Mouse (Mus musculus): ENCODE measurements around the gene Tctn1.

Gene Tctn1

DNA sequence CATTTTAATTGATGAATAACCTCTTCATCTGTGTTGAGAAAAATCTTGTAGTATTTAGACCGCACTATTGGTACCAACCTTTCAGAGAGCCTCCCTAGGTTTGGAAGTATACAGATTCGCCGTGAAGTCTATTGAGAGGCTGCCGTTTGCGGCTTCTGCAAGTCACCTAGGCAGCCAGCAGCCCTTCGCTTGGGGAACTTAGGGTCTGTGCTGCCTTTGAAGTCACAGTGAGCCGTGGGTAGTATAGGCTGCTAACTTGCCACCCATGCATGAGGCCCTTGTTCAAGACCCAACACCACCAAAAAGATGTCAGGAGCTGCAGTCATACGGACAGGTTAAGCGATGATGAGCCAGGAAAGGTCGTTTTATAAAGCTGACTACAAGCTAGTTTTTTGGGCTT lies 21.9 kb upstream of the Tctn1 start:
- no peak for ATAC-seq (ENCODE audit: insufficient number of reproducible peaks, low FRiP score, low TSS enrichment)

DNA sequence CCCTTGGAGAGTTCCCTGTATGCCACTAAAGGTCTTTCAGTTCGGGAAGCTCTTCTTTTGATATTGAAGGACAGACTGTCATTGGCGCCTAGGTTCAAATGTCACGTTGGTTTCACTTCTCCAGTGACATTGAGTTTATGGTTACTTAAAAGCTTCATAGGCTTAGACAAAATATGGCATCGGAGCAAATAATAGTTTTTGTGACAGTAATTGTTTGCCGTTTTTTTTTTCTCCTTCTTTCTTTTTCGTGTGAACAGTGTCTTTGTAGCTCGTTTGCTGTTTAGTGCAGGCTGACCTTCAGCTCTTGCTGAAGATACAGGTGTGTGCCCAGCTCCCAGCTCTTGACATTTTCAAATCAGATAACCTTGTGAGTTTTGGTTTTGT lies 21.5 kb upstream of the Tctn1 start:
- no peak for ATAC-seq (ENCODE audit: insufficient number of reproducible peaks, low FRiP score, low TSS enrichment)

DNA sequence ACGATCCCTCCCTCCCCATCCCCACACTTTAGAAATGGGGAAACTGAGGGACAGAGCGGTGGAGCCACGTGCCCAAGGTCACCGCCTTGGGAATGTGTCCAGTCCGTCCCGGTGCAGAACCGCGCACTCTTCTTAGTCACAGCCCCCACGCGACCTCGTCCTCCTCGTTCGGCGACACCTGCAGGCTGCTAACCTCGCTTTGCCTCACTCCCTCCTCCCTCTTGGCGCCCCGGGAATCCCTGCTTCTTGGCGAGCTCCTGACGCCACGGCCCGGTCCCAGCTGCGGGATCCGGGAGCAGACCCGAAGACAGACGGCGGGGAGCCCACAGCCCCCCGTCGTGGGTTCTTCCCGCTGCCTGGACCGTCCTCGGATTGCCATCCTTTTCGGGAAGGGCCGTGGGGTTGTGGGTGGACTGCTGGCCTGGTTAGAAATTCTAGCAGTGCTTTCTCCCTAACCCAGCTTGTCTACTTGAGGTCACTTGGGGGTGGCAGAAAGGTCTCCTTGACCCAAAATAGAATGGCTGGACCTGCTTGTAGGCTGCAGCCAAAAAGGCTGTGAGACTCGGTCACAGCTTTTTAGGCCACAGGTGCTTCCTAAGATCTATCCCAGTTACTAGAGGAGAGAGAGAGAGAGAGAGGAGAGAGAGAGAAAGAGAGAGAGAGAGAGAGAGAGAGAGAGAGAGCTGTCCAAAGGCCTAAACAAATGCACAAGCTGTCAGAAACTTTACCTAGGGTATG lies 20.9 kb upstream of the Tctn1 start:
- peak; percentile 41; the same call in 1 of the 2 replicates for ATAC-seq (ENCODE audit: insufficient number of reproducible peaks, low FRiP score, low TSS enrichment)

DNA sequence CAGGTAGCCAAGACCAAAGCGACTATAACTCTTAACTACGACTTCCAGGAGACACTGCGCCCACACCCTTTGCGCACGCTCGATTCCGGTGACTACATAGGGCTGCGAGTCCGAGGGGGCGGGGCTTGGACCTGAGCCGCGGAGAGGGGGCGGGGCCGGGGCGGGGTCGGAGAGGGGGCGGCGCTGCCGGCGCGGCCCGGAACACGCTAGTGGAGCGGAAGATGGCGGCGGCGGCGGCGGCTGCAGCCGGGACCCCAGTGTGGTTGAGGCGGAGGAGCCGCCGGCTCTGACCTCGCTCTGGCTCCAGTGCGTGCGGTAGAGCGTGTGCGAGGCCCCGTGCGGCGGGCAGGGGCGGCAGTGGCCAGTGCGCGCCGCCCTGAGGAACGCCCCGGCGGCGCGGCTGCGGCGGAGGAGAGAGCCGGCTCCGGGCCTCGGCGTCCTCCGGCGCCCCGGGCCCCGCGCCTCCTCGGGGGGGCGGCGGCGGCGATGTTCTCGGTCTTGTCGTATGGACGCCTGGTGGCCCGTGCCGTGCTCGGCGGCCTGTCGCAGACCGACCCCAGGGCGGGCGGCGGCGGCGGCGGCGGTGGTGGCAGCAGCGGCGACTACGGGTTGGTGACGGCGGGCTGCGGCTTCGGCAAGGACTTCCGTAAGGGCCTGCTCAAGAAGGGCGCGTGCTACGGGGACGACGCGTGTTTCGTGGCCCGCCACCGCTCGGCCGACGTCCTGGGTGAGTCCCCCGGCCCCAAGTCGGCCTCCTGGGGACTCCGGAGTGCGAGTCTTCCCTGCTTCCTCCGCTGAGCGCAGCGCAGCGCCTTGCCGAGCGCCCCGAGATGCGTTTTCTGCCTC lies 20.1 kb upstream of the Tctn1 start, which contains the start of gene Pptc7:
Pptc7 (plus strand) TSS at position 183 of the 846 bp plus-strand sequence.
- peak; percentile 81; the same call in 1 of the 2 replicates for ATAC-seq (ENCODE audit: insufficient number of reproducible peaks, low FRiP score, low TSS enrichment)

DNA sequence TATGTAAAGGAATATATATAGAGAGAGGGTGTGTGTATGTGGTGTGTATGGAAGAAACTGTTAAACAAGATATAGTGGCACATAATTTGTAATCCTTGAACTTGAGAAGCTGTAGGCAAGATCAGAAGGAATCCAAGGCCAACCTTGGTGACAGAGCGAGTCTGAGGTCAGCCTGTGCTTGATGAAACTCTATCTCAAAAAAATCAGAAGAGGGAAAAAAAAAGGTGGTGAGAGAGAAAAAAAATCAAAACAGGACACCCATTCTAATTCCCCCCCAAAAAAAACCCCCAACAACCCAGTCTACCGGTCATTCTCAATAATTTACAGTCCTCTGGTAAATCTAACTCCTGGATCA lies 19.5 kb upstream of the Tctn1 start:
- ATAC-seq (ENCODE audit: insufficient number of reproducible peaks, low FRiP score, low TSS enrichment): no peak

DNA sequence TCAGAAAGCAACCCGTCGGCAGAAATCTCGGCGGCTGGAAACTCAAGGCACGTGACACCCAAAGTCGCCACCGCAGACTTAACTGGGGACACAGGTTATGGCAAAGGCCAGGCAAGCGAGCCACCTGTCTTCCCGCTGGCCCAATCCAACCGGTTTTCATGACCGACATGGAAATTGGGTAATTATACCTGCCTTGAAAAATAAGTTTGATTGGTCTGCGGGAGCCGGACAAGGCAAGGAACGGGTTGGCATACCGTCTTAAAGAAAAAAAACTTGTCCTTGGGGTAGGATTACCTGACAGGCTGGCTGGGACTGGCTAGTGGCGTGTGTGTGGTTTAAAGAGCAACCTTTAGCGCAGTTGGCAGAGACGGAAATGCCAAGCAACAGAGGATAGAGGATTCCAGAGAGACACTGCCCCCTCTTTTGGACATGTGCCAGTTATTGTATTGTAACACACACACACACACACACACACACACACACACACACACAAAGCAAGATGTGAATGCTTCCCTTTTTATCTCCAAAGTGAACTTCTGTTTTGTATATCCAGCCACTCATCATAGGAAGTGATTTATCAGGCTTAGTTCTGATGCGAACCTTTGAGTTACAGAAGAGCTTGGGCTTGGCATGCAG lies 16.7 kb upstream of the Tctn1 start:
- no peak for ATAC-seq (ENCODE audit: insufficient number of reproducible peaks, low FRiP score, low TSS enrichment)

DNA sequence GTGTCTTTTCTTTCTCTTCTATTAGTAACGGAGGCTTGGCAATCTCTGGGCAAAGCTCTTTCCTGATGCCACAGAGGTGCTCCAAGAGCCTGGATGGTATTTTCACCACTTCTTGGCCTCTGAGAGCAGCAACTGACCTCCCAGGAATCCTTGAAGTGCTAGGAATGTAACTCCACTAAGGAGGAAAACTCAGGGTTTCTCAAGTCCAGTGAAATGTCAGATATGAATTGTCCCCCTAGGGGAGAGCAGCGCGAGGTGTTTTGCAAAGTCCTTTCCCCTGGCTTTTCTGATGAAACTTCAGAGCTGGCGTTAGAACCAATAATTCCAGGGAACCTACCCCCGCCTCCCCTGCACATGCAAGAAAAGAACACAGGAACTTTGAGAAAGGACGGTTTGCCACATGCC lies 16.2 kb upstream of the Tctn1 start:
- ATAC-seq (ENCODE audit: insufficient number of reproducible peaks, low FRiP score, low TSS enrichment): no peak

DNA sequence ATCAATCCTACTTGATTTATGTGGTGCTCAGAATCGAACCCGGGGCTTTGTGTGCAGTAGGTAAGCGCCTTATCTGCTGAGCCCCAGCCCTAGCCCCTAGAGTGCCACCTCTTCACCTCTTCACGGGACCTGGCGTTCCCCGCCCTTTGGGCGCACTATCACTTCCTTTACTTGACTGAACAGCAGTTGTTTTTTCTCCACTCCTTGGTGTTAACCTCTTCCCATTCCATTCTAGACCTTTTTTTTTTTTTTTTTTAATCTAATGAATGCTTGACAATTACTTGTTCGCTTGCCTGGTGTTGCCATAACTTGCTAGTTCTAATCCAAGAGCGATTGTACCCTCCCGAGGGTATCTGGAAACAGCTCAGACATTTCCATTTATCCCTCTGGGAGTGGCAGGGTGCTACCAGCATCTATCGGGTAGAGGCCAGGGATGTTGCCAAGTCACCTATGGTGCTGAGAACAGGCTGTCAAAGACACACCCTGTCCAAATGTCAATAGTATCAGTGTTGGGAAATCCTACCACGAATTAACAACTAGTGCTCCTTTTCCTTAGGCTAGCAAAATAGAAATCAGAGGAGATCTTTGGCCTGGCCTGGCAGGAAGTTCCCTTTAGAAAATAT lies 15.7 kb upstream of the Tctn1 start:
- no peak for ATAC-seq (ENCODE audit: insufficient number of reproducible peaks, low FRiP score, low TSS enrichment)

DNA sequence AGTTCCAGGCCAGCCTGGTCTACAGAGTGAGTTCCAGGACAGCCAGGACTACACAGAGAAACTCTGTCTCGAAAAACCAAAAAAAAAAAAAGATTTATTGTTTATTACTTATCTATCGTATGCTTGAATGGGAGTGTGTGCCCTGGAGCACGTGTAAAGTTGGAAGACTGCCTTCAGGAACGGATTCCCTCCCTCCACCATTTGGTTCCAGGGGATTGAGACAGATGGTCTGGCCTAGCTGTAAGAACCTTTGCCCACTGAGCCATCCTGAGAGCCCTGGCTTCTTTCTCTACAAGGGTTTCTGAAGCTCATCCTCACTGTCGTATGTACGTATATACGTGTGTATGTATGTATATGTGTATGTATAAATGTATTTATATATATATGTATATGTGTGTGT lies 14.7 kb upstream of the Tctn1 start:
- ATAC-seq (ENCODE audit: insufficient number of reproducible peaks, low FRiP score, low TSS enrichment): peak; percentile 40; the same call in 1 of the 2 replicates

DNA sequence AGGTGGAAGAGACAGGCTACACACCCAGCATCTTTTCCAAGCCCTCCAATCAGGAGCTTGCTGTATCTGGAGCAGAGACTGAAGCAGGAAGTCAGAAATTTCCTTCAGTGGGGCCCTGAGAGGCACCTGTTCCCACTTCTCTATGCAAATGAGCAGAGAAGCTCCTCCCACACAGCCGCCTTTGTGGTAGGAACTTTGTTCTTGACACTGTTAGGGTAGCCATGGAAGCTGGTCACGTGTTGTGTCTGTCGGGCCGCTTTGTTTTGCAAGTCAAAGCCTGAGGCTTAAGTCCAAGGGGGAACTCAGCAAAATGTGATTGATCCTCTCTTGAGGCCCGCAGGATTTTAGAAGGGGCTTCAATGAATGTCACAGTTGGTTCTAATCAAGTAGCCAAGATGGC lies 10.5 kb upstream of the Tctn1 start:
- ATAC-seq (ENCODE audit: insufficient number of reproducible peaks, low FRiP score, low TSS enrichment): no peak

DNA sequence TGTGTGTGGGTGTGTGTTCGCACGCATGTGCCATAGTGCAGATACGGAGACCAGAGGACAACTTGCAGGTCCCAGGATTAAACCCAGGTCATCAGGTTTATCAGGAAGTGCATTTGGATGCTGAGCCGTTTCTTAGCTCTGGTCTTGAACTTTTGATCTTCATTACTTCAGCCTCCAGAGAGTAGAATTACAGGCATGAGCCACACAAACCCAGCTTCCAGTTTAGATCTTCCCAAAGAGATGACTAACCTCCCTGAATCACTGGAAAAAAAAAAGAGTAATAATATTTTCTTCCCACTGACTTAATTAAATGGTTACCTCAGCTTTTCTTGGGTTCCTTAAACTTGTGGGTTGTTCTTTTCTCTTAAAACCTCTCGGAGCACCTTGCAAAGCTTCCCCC lies 8.6 kb upstream of the Tctn1 start:
- no peak for ATAC-seq (ENCODE audit: insufficient number of reproducible peaks, low FRiP score, low TSS enrichment)

DNA sequence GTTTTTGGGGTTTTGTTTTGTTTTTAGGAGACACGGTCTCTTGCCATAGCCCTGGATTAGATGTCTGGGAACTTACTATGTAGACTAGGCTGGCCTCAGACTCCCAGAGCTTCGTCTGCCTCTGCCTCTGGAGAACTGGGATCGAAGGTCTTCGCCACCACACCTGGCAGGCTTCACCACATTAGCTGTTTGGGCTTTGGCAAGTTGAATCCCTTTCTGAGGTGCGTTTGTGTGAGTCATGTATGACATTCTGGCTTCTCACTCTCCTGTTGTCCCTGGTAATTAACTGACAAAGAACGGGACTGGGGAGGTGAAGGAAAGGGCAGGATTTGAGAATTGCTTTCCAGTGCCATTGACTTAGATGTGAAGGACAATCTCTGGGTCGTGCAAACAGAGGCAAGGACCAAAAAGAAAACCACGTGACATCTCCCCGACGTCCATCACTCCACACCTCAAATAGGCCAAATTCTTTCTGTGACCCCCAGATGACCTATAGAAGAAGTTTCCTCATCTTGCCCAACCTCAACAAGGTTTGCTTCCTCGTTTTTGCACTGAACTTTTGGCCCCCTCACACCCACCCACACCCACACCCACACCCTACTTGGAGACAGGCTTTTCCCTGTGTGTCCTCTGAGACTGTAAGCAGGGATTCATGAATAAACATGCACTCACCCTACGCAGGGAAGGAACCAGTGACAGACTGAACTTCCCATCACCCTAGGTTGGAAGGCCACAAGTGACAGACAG lies 4.8 kb upstream of the Tctn1 start:
- no peak for ATAC-seq (ENCODE audit: insufficient number of reproducible peaks, low FRiP score, low TSS enrichment)

DNA sequence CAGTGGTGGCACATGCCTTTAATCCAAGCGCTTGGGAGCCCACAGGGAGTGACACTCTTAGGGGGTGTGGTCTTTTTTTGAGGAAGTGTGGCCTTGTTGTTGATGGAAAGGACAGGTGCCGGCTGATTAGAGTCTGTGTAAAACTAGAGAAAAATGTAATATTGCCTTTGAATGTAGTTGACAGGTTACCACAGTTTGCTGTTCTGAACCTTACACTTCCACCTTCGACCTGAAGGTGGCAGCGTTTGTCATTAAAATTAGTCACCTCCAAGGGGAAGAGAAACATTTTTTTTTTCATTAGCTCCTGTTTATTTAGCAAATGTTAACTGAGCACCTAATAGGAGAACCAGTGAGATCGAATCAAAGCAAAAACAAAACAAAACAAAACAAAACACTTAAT lies 3.6 kb upstream of the Tctn1 start:
- ATAC-seq (ENCODE audit: insufficient number of reproducible peaks, low FRiP score, low TSS enrichment): no peak

DNA sequence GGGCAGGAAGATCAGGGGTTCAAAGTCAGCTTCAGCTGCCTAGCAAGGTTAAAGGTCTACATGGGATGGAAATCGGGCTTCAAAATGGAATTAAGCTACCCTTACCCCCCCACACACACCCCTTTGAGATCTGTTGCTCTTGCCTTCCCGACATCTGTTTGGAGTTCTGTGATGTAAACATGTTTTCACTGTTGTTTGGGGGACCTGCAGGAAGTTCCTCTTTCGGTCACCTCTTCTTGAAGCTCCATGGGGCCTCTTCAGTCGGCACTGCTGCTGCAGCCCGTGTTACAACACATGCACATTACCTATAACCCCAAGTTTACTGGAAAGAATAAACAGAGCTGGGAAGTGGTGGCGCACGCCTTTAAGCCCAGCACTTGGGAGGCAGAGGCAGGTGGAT lies 2.9 kb upstream of the Tctn1 start:
- ATAC-seq (ENCODE audit: insufficient number of reproducible peaks, low FRiP score, low TSS enrichment): no peak

DNA sequence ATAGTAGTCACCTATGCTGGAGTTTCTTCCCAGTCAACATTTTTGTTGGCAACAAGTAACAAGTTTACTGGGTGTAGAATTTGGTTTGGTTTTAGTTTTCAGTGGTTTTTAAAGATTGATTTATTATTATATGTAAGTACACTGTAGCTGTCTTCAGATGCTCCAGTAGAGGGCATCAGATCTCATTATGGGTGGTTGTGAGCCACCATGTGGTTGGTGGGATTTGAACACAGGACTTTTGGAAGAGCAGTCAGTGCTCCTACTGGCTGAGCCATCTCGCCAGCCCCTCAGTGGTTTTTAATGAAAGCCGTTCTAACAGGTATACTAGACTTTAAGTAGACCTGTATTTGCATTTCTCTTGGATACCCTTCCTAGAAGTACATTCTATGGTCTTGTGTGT lies 1.7 kb upstream of the Tctn1 start:
- ATAC-seq (ENCODE audit: insufficient number of reproducible peaks, low FRiP score, low TSS enrichment): no peak

DNA sequence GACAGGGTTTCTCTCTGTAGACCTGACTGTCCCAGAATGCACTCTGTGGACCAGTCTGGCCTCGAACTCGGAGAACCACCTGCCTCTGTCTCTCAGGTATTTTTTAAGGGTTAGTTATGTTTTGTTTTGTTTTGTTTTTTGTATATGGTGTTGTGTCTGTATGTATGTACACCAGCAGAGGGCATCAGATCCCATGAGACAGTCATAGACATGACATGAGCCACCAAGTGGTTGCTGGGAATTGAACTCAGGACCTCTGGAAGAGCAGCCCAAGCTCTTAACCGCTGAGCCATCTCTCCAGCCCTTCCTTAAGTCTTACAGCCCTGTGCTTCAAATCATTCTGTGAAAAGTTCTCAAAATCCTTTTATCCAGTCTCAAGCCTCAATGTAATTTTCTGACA lies 927 bp upstream of the Tctn1 start:
- ATAC-seq (ENCODE audit: insufficient number of reproducible peaks, low FRiP score, low TSS enrichment): no peak

DNA sequence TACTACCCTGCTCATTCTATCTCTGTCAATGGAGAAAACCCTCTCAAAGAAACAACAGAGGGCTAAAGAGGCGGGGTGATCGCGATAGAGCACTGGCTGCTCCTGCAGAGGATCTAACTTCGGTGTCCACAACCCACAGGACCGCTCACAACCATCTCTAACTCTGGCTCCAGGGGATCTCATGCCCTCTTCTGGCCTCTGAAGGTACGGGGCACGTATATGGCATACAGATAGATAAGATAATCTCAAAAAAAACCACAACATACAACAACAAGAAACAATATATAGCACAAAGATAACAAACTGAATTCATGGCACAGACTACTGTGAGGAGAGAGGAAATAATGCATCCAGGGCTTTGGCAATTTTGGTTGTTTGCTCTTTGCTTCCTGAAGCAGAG lies 2.2 kb downstream of the Tctn1 start:
- no peak for ATAC-seq (ENCODE audit: insufficient number of reproducible peaks, low FRiP score, low TSS enrichment)

DNA sequence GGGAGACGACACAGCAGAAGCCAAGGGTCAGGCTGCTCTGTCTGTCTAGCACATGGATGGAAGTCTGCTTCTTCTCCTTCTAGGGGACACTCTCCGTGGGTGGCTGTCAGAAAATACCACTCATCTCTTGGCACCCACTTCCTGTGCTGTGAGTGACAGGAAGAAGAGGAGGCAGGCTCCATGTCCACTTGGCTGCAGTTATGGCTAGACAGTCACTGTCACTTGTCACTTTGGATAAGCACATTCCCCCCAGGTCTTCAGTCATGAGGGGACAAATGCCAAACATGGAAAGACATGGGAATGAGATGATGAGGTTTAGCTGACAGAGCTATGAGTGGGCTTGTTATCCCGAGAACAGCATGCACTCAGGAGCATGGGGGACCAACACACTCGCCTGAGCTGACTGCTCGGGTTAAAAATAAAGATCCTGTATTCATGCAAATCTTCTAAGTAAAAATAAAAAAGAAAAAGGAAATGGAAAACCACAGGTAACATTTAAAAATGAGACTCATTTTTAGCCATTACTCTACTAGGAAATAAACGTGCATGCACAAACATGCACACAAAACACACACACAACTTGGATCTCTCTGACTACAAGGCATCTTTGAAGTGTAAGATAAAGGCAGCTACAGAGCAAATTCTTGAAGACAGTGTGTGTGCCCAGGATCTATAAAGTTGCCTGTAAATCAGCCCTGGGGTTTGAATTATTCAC lies 6.1 kb downstream of the Tctn1 start:
- no peak for ATAC-seq (ENCODE audit: insufficient number of reproducible peaks, low FRiP score, low TSS enrichment)

DNA sequence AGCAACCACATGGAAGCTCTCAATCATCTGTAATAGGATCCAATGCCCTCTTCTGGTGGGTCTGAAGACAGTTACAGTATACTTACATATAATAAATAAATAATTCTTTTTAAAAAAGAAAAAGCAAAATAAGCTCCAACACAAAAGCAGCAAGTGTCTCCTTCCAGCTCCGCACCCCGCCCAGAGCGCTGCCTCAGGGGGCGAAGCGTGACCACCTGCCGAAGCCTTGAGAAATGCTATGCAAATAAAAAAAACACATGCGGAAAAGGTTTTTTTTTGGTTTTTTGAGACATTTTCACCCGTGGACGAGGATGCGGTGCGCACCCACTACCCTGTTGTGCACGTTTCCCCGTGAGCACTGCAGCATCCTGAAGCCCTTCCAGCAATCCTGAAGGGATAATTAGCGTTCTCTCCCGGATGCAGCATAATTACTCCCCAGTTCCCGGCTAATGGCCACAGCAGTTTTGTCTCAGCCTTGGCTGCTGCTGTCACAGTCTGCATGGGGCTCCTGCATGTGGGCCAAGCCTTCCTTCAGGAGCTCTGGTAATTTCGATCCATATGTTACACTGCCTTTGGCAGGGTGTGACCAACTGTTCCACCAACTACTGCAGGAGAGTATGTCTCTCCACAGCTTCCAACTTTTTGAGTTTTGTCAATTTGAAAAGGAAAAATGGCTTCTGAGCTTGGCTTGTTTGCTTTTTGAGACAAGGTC lies 12.2 kb downstream of the Tctn1 start:
- ATAC-seq (ENCODE audit: insufficient number of reproducible peaks, low FRiP score, low TSS enrichment): no peak; the same call in 1 of the 2 replicates
